Mouse (Mus musculus): Measurements from ENCODE around the gene Klhl42. TPM values are rescaled to one million over a fixed set of nuclear protein-coding genes. Genes with fewer than 3 reads are reported as not detected.
A peak's percentile ranks its signal among the peaks of the same experiment; 100 is the strongest.

Klhl42 gene
- total and polyA plus RNA-seq, 2 experiments from 2014 or later: 6.0 to 27.8 TPM

- Histone ChIP-seq H3K9ac (no peak overlapping the region), H3K9me3 (ENCODE audit: low read length) (no peaks in the 10 kb centered on the region), H3K36me3 (ENCODE audit: insufficient read depth) (peaks cover 46% of the 10 kb centered on the region), H3K4me2 (ENCODE audit: low read depth) (no peak overlapping the region), H3K27me3 (ENCODE audit: insufficient read depth, low read length) (no peaks in the 10 kb centered on the region), H3K27ac (ENCODE audit: low read depth, low read length) (no peak overlapping the region), H3K4me3 (ENCODE audit: low read depth, low read length) (no peak overlapping the region), H3K4me1 (ENCODE audit: insufficient read depth) (no peaks in the 10 kb centered on the region)
- 59% methylated on average over 19 of the region's 19 CpGs for WGBS
- TF ChIP-seq CTCF (IDR thresholded peaks at IDR 0.05; ENCODE audit: low read depth): no peak
- ATAC-seq: peak; percentile 87
- DNase-seq: peak; percentile 26
Measured at GRCm38 (mm10) chr6:147053785-147054646, 37.2 kb upstream of the Klhl42 start.

GRCm38 (mm10) chr6:147055374-147055977 is 35.7 kb upstream of the Klhl42 start:
- H3K4me3 ChIP-seq (ENCODE audit: low read depth, low read length): no peak overlapping the region
- H3K4me2 ChIP-seq (ENCODE audit: low read depth): no peak overlapping the region
- no peak for TF ChIP-seq CTCF (IDR thresholded peaks at IDR 0.05; ENCODE audit: low read depth)
- no peak overlapping the region for H3K9ac ChIP-seq
- H3K4me1 ChIP-seq (ENCODE audit: insufficient read depth): no peaks in the 10 kb centered on the region
- DNase-seq: no peak
- 86% methylated on average over 10 of the region's 10 CpGs for WGBS
- no peaks in the 10 kb centered on the region for H3K9me3 ChIP-seq (ENCODE audit: low read length)
- ATAC-seq: no peak
- H3K27me3 ChIP-seq (ENCODE audit: insufficient read depth, low read length): no peaks in the 10 kb centered on the region
- H3K36me3 ChIP-seq (ENCODE audit: insufficient read depth): peaks cover 33% of the 10 kb centered on the region
- no peak overlapping the region for H3K27ac ChIP-seq (ENCODE audit: low read depth, low read length)

DNA sequence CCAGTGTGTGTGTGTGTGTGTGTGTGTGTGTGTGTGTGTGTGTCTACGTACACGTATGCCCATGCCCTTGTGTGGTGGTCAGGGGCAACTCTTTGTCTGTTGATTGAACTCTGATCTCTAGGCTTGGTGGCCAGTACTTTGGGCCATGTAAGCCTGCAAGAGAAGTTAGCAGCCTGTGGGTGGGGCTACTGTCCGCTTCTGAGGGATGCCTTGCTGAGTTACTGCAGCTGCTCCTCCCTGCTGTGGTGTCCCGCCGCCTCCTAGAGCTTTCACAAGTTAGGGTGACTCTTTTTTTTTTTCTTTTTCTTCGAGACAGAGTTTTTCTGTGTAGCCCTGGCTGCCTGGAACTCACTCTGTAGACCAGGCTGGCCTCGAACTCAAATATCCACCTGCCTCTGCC is 31.9 kb upstream of the Klhl42 start:
- no peak for TF ChIP-seq CTCF (IDR thresholded peaks at IDR 0.05; ENCODE audit: low read depth)
- 81% methylated on average over 7 of the region's 7 CpGs for WGBS
- Histone ChIP-seq H3K4me2 (ENCODE audit: low read depth) (no peak overlapping the region), H3K4me3 (ENCODE audit: low read depth, low read length) (no peak overlapping the region), H3K36me3 (ENCODE audit: insufficient read depth) (peaks cover 28% of the 10 kb centered on the region), H3K27me3 (ENCODE audit: insufficient read depth, low read length) (no peaks in the 10 kb centered on the region), H3K4me1 (ENCODE audit: insufficient read depth) (no peaks in the 10 kb centered on the region), H3K27ac (ENCODE audit: low read depth, low read length) (no peak overlapping the region), H3K9ac (no peak overlapping the region), H3K9me3 (ENCODE audit: low read length) (no peaks in the 10 kb centered on the region)
- DNase-seq (no peak), ATAC-seq (no peak)

GRCm38 (mm10) chr6:147061630-147062029 is 29.5 kb upstream of the Klhl42 start:
- no peaks in the 10 kb centered on the region for H3K9me3 ChIP-seq (ENCODE audit: low read length)
- H3K4me1 ChIP-seq (ENCODE audit: insufficient read depth): no peaks in the 10 kb centered on the region
- no peak overlapping the region for H3K4me2 ChIP-seq (ENCODE audit: low read depth)
- no peak overlapping the region for H3K27ac ChIP-seq (ENCODE audit: low read depth, low read length)
- no peak overlapping the region for H3K9ac ChIP-seq
- peaks cover 24% of the 10 kb centered on the region for H3K36me3 ChIP-seq (ENCODE audit: insufficient read depth)
- 49% methylated on average over 9 of the region's 9 CpGs for WGBS
- ATAC-seq (peak; percentile 94), DNase-seq (no peak)
- no peak for TF ChIP-seq CTCF (IDR thresholded peaks at IDR 0.05; ENCODE audit: low read depth)
- H3K4me3 ChIP-seq (ENCODE audit: low read depth, low read length): no peak overlapping the region
- H3K27me3 ChIP-seq (ENCODE audit: insufficient read depth, low read length): no peaks in the 10 kb centered on the region

GRCm38 (mm10) chr6:147062034-147062433 is 29.1 kb upstream of the Klhl42 start:
- H3K27me3 ChIP-seq (ENCODE audit: insufficient read depth, low read length): no peaks in the 10 kb centered on the region
- TF ChIP-seq CTCF (IDR thresholded peaks at IDR 0.05; ENCODE audit: low read depth): no peak
- H3K27ac ChIP-seq (ENCODE audit: low read depth, low read length): no peak overlapping the region
- H3K4me3 ChIP-seq (ENCODE audit: low read depth, low read length): no peak overlapping the region
- peaks cover 27% of the 10 kb centered on the region for H3K36me3 ChIP-seq (ENCODE audit: insufficient read depth)
- no peak overlapping the region for H3K4me2 ChIP-seq (ENCODE audit: low read depth)
- H3K4me1 ChIP-seq (ENCODE audit: insufficient read depth): no peaks in the 10 kb centered on the region
- ATAC-seq (peak; percentile 68; the same call in 1 of the 2 replicates), DNase-seq (peak; percentile 65)
- 21% methylated on average over 7 of the region's 7 CpGs for WGBS
- H3K9me3 ChIP-seq (ENCODE audit: low read length): no peaks in the 10 kb centered on the region
- no peak overlapping the region for H3K9ac ChIP-seq

- no peak overlapping the region for H3K4me3 ChIP-seq (ENCODE audit: low read depth, low read length)
- no peak overlapping the region for H3K27ac ChIP-seq (ENCODE audit: low read depth, low read length)
- 75% methylated on average over 7 of the region's 7 CpGs for WGBS
- H3K36me3 ChIP-seq (ENCODE audit: insufficient read depth): peaks cover 33% of the 10 kb centered on the region
- H3K27me3 ChIP-seq (ENCODE audit: insufficient read depth, low read length): no peaks in the 10 kb centered on the region
- DNase-seq: no peak
- no peaks in the 10 kb centered on the region for H3K9me3 ChIP-seq (ENCODE audit: low read length)
- ATAC-seq: no peak
- no peak for TF ChIP-seq CTCF (IDR thresholded peaks at IDR 0.05; ENCODE audit: low read depth)
- H3K4me1 ChIP-seq (ENCODE audit: insufficient read depth): no peaks in the 10 kb centered on the region
- no peak overlapping the region for H3K9ac ChIP-seq
- no peak overlapping the region for H3K4me2 ChIP-seq (ENCODE audit: low read depth)
Measured at GRCm38 (mm10) chr6:147062694-147063093, 28.5 kb upstream of the Klhl42 start.
